Mouse (Mus musculus): ENCODE results near the gene Gm21954.

- TF ChIP-seq POLR2A (IDR thresholded peaks at IDR 0.05; ENCODE audit: insufficient read length, low read depth) (no peak), POLR2AphosphoS2 (IDR thresholded peaks at IDR 0.05; ENCODE audit: insufficient read length, low read depth) (no peak), USF1 (IDR thresholded peaks at IDR 0.05; ENCODE audit: low read depth) (no peak), REST (IDR thresholded peaks at IDR 0.05; ENCODE audit: insufficient read depth, insufficient read length) (no peak), CEBPB (IDR thresholded peaks at IDR 0.05; ENCODE audit: insufficient read depth, poor library complexity, severe bottlenecking) (no peak), MAX (IDR thresholded peaks at IDR 0.05; ENCODE audit: low read depth) (no peak), TCF3 (IDR thresholded peaks at IDR 0.05; ENCODE audit: insufficient read length, low read depth) (no peak), E2F4 (IDR thresholded peaks at IDR 0.05; ENCODE audit: insufficient read depth) (no peak), MYOD1 (IDR thresholded peaks at IDR 0.05; ENCODE audit: control insufficient read depth in 1 of 3, insufficient read length in 2 of 3, low read depth in 2 of 3) (no peak)
These were observed 19.5 kb downstream of the Gm21954 start for GRCm38 (mm10) chr3:55452464-55452863.
